Mouse (Mus musculus): ENCODE data around the gene Magt1.
A peak's percentile ranks its signal among the peaks of the same experiment; 100 is the strongest.
"Not testable (repeated sequence)": the region's sequence is repeated elsewhere in the genome, so short reads cannot be mapped to it uniquely, and the experiment has no call there.

The Magt1 gene

GRCm38 (mm10) chrX:106011465-106012159 lies at the start of gene Magt1:
Gene Magt1 (minus strand): TSS chrX:106011906.
- peak; percentile 92 for DNase-seq (ENCODE audit: low spot score)

DNA sequence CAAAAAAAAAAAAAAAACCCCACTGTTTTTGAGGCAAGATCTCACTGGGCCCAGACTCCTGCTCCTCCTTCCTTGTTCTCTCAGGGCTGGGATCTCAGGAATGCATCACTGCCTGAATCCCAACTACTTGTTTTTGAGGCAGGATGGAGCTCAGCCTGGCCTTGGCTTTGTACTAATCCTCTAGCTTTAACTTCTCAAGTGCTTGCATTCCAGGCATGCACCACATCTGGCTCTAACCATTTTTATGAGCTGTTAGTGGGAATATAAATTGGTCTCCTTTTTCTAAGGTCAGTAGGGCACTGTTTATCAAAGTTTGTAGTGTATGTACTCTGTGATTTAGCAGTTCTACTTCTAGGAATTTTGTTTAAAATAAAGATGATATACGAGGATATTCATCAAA lies 36.5 kb upstream of the Magt1 start:
- DNase-seq (ENCODE audit: low spot score), result no peak

DNA sequence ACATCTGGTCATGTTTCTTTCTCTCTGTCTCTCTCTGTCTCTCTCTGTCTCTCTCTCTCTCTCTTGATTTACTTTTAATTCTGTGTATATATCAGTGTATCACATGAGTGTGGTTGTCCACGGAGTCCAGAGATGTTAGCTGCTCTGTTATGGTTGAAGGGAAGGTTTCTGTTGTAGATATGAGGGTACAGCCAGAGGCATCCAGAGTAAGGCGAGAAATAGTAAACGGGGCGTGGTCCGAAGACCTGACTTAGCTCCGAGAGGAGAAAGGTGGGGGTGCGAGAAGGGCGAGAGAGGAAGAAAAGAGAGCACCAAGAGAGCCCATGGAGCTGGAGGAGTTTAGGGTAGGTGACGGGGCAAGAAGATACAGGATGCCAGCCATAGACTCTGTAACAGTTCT lies 34.2 kb upstream of the Magt1 start:
- no peak for DNase-seq (ENCODE audit: low spot score)

GRCm38 (mm10) chrX:106045455-106045854 lies 33.7 kb upstream of the Magt1 start:
- DNase-seq (ENCODE audit: low spot score), result no peak

DNA sequence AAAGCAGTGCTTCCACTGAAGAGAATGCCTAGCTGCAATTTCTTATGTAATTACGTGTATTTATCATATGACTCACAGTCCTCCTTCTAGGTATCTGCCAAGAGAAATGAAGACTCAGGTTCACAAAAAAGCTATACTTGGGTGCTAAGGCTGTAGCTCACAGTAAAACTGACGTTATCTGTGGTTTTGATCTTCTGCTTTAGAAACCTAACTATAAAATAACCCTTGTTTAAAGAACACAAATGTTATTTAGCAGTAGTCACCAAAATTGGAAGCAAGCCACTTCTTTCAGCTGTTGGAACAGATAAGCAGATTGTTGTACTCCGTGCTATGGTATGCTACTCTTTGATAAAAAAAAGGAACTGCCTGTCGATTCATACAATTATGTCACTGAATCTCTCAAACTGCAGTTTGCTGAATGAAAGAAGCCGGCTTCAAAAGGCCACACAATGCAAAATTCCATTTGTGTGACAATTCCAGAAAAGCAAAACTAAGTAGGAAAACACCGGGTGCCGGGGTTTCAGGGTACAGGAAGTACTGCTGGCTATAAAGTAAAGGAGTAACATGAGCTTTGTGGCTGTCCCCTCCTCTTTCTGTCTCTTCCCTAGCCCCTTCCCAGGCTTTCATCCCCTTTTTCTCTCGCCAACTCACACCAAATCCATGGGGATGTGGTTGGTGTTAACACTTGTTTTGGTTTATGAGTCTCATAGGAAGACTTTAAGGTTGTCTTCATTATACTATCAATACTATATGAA lies 32.3 kb upstream of the Magt1 start:
- DNase-seq (ENCODE audit: low spot score), result no peak

DNA sequence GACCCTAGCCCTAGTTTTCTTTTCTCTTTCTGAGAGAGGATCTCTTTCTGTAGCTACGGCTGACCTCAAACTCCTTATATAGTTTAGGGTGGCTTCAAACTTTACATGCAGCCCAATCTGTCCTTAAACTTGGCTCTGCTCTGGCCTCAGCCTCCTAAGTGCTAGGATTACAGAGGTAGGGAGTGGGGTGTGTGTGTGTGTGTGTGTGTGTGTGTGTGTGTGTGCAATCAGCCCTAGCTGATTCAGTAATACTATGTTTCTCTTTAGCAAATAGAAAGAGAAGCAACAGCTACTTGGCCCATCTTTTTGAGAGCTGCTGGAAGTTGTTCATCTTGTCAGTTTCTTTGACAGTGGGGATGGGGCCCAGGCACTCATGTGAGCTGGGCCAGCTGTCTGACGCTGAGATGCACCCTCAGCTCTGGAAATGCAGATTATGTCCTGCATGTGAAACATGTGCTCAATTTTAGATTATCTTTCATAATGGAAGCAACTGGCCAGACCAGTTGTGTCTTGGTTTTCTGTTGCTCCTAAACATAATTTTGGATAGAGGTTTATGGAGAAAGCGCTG lies 25.6 kb upstream of the Magt1 start:
- no peak for DNase-seq (ENCODE audit: low spot score)

DNA sequence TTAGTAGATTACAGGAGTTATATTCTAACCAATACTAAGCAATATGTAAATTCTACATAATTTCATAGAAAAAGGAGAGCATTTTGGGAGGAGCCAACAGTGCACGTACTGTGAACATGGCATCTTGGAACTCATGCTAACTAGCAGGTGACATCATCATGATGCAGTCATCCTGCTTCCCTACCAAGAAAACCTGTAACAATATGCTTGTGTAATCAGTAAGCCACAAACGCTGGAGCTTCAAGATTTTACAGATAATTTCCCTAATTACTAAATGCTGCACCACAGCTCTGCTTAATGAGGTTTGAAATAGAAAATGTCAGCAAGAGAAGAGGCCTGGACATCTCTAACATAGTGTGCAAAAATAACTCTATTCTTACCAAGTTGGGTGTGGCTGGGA lies 24.0 kb upstream of the Magt1 start:
- no peak for DNase-seq (ENCODE audit: low spot score)

DNA sequence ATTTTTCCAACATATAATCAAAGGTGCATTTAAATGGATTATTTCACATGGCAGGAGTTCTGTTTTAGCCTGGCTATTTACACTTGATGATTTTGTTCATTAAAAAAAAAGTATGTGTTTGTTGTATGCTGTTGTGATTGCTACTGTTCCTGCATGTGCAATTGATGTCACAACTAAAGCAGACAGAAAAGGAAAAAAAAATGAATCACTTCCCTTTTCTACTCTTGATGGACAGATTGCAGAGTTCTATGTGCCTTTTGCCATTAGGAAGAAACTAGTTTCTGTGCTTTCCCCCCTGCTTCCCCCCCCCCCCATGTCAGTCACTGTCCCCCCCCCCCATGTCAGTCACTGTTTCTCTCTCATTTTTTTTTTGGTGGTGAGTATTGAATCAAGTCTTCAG lies 19.4 kb upstream of the Magt1 start:
- DNase-seq (ENCODE audit: low spot score), result no peak

GRCm38 (mm10) chrX:106030176-106030575 lies 18.5 kb upstream of the Magt1 start:
- no peak for DNase-seq (ENCODE audit: low spot score)

DNA sequence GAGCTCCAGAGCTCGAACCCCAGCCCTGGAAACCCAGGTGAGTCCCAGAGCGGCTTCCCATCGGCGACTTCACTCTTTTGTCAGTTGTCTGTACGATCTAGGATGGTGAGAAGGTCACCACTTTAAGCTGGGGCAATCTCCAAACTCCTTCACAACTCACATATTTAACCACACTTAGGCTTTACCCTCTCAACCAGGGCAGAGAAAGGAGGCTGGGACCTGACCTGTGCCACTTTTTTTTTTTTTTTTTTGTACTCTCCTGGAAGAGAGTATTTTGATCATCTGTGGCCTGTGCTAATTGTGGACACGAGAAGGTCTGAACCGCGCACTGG lies 15.6 kb upstream of the Magt1 start:
- no peak for DNase-seq (ENCODE audit: low spot score)

DNA sequence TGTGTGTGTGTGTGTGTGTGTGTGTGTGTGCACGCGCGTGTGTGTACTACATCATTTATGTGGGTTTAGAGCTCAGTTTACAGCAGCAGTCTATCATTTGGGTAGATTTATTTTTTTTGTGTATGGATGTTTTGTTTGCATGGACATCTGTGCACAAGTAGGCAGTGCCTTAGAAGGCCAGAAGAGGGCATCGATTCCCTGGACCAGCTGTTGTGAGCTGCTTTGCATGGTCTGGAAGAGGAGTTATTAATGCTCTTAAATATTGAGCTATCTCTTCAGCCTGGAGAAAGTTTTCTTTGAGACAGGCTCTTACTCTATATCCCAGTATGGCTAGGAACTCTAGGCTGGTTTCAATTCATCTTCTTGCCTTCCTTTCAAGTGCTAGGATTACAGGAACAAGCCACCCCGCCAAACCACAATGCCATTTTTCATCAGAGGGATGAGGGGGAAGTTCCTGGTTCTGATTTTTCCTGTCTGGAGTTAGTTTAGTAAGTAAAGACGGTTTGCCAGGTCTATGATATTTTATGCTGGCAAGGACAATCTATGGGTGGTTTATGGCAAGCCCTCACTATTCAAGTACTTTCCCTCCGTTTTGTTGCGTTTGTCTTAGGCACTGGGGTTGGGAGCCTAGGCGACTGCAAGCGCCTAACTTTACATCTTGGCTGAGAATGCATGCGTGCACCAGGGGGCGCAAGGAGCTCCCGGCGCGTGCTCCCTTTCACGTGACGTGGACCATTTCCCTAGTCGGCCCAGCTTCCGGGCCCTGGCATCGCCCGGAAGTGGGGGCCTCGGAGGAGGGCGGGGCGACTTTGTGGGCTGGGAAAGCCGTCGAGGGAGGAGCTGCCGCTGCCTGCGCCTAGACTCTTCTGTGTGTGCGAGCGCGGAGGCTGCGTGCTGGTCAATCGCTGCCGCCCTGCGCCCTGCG lies 15.0 kb upstream of the Magt1 start, which contains the start of gene Atp7a:
TSS of gene Atp7a (plus strand) at position 859 of the 925 bp plus-strand sequence.
- peak; percentile 91 for DNase-seq (ENCODE audit: low spot score)

DNA sequence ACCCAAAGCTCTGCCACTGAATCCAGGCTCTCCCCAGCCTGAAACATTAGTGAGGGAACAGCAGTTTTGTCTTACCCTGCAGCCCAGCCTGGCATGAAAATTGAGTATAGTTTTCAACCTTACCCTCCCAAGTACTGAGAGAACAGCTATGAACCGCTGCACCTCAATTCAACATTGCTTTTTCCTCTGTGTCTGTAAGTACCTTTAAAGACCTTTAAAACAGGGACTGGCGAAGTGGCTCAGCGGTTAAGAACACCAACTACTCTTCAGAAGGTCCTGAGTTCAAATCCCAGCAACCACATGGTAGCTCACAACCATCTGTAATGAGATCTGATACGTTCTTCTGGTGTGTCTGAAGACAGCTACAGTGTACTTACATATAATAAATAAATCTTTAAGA lies 5.8 kb upstream of the Magt1 start:
- DNase-seq (ENCODE audit: low spot score), result no peak

GRCm38 (mm10) chrX:106017102-106017501 lies 5.4 kb upstream of the Magt1 start:
- no peak for DNase-seq (ENCODE audit: low spot score)

GRCm38 (mm10) chrX:106015571-106016322 lies 4.0 kb upstream of the Magt1 start, which contains the start of gene Cox7b:
Gene Cox7b (plus strand): TSS chrX:106015700.
- DNase-seq (ENCODE audit: low spot score), result peak; percentile 93

DNA sequence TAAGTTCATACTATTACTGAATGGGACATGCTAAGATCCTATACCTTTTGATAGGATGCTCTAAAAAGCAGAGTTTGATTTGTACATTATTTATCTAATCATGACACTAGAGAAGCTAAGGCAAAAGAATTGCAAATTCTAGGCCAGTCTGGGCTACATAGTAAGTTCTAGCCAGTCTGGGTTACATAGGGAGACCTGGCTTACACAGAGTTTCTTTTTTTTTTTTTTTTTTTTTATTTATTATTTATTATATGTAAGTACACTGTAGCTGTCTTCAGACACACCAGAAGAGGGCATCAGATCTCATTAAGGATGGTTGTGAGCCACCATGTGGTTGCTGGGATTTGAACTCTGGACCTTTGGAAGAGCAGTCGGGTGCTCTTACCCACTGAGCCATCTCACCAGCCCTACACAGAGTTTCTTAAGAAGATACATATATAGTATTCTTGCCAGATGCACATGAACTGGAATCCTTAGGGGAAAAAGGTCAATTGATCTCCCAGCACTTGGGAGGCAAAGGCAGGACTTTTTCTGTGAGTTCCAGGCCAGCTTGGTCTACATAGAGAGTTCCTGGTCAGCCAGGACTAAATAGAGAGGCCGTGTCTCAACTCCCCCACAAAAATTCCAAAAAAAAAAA lies 3.2 kb upstream of the Magt1 start:
- DNase-seq (ENCODE audit: low spot score), result not testable (repeated sequence)

- DNase-seq (ENCODE audit: low spot score), result peak; percentile 70
These were observed 1.5 kb upstream of the Magt1 start for GRCm38 (mm10) chrX:106013217-106013616.

DNA sequence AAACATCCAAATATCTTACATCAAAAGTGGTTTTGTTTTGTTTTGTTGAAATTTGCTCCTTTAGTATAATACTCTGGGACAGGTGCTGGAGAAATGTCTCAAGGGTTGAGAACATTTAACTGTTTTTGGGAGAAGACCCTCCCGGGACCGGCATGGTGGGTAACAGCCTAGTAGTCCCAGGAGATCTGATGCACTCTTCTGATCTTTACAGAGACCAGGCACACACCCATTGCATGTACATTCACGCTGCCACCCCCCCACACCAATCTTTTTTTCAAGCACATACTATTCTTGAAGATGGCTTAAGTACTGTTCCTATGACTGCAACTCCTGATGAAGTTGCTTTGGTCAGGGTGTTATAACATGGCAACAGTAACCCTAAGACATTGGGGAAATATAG lies 853 bp upstream of the Magt1 start:
- DNase-seq (ENCODE audit: low spot score), result no peak

- DNase-seq (ENCODE audit: low spot score), result no peak
These were observed 944 bp downstream of the Magt1 start for GRCm38 (mm10) chrX:106010762-106011161.

GRCm38 (mm10) chrX:106001605-106002004 lies 10.1 kb downstream of the Magt1 start:
- no peak for DNase-seq (ENCODE audit: low spot score)

- DNase-seq (ENCODE audit: low spot score), result not testable (repeated sequence)
These were observed 54.6 kb downstream of the Magt1 start for GRCm38 (mm10) chrX:105957091-105957490.

DNA sequence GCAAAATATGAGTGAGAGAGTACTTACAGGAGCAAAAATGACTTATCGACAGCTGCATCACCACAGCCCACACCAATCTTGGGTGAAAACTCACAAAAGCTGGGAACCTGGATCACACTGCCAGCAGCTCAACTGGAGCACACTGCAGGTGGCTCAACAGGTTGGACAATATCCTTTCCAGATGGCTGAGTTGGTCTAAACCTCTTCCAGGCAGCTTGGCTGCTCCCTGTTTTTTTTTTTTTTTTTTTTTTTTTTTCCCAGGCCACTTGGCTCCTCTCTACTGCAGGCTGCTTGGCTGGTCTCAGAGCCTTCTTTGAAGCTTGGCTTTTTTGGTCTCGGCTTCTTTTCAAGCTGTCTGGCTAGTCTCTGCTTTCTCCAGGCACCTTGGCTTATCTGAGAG lies 57.7 kb downstream of the Magt1 start:
- no peak for DNase-seq (ENCODE audit: low spot score)

Data from retina, embryonic 14.5 days (tissue).